Mouse (Mus musculus) splenic B cell, adult 2 months (primary cell): ENCODE data around the gene Tmtc2.

Source experiments
- DNase-seq: peaks from one replicate; pipeline ENCODE4 v3.0.0-alpha.2; 2011; ENCODE audit warnings: low read depth, low spot score
- H3K27me3 ChIP-seq: 2 replicates; pipeline ENCODE4 v1.6.1; 2012; ENCODE audit warnings: mild to moderate bottlenecking, low read length, moderate library complexity, mixed read lengths; ENCODE audit not compliant: control insufficient read depth, poor library complexity, insufficient read depth, severe bottlenecking
- H3K36me3 ChIP-seq: 2 replicates; pipeline ENCODE4 v1.6.1; 2012; ENCODE audit warnings: mild to moderate bottlenecking, low read length, moderate library complexity, mixed read lengths; ENCODE audit not compliant: control insufficient read depth, poor library complexity, insufficient read depth, severe bottlenecking

Tmtc2 gene

GRCm38 (mm10) chr10:105377711-105378110 is 196.5 kb downstream of the Tmtc2 start:
- no peak for DNase-seq
- H3K27me3 ChIP-seq: no peaks in the 10 kb centered on the region
- no peaks in the 10 kb centered on the region for H3K36me3 ChIP-seq

DNA sequence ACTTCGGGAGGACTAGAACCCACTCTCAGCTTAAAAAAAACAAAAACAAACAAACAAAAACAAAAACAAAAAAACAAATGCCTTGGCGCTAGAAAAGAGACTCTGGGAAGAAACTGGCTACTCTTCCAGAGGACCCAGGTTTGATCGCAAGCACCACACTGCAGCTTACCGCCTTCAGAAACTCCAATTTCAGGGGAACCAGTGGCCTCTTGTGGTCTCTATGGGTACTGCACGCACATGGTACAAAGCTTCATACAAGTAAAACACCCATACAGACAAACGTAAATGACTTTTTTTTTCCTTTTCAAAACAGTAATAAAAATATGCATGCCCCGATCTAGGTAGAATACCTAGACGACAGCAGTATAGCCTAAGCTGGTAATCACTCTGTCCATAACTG is 201.0 kb downstream of the Tmtc2 start:
- DNase-seq: no peak
- H3K36me3 ChIP-seq: no peaks in the 10 kb centered on the region

DNA sequence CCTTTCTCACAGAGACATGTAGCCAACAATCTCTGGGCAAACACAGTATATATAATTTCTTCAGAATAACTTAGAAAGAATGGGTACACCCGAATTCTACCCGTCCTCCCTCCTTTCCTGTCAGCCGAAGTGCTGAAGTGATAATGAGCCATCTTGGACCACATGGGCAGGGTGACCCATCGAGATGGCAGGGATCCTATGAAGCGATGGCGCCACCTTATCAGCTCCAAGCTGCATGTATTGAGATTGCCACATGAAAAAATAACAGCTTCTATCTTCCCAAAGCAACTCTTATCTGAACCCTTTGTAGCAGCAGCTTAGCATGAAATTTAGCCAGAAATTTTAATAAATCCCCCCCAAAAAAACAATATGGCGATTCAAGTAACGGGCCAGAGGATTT is 206.0 kb downstream of the Tmtc2 start:
- no peak for DNase-seq

More for the DNA sequence above, 201.0 kb downstream of the Tmtc2 start:
- H3K27me3 ChIP-seq: no peaks in the 10 kb centered on the region

DNA sequence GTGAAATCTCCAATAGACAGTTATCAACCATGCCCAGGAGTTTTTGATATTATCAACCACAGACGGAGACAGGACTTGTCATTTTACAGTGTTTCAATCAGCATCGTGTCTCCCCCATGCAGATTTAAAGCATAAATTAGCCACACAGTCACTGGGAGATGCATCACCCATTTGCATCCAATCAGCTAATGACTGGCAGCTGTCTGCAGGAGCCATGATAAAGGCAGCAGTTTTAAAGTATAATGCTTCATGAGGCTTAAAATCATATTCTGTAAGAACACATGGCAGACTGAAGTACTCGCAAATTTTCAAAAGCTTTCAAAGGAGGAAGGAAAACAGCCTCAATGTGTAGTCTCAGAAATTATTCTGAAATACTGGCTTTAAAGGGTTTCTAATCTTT is 209.8 kb downstream of the Tmtc2 start:
- Histone ChIP-seq H3K27me3 (no peaks in the 10 kb centered on the region), H3K36me3 (no peaks in the 10 kb centered on the region)
- no peak for DNase-seq

More for the DNA sequence above, 206.0 kb downstream of the Tmtc2 start:
- Histone ChIP-seq H3K36me3 (no peaks in the 10 kb centered on the region), H3K27me3 (no peaks in the 10 kb centered on the region)

DNA sequence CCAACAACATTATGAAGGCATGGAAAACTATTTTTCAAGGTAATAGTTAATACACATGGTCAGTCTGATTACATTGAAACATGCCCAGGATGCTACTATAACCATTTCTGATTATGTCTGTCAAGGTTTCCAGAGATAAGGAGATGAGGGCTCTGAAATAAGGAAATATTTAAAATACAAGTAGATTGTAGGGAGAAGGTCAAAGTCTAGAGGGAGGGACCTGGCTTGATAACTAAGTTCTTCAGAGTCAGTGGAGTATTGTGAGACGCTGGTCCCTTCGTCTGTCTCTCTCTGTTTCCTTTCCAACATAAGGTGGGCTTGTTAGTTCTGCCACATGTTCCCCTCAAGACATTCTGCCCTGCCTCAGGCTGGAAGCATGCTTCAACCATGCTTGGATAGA is 223.9 kb downstream of the Tmtc2 start:
- Histone ChIP-seq H3K36me3 (no peaks in the 10 kb centered on the region), H3K27me3 (no peaks in the 10 kb centered on the region)
- DNase-seq: no peak

- no peaks in the 10 kb centered on the region for H3K27me3 ChIP-seq
- no peak for DNase-seq
- H3K36me3 ChIP-seq: no peaks in the 10 kb centered on the region
These were observed 228.3 kb downstream of the Tmtc2 start for GRCm38 (mm10) chr10:105345920-105346319.

DNA sequence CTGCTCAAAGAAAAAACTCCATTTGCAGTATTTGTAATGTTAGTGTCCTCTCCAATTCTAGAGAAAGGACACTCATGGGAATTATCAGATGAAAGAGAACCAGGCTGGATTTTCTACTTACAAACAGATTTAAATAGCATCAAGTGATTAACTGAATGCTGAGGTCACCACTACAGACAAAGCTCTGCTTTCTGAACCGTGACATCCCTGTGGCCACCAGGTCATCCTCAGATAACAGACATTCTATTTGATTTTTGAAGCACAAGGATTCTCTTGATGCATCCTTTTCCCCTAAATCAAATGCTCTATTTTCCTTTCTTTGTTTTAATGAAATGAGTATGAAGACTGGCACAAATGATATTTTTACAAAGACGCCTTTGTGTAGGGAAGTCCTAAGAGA is 241.4 kb downstream of the Tmtc2 start:
- H3K27me3 ChIP-seq: no peaks in the 10 kb centered on the region
- DNase-seq: no peak
- H3K36me3 ChIP-seq: no peaks in the 10 kb centered on the region

DNA sequence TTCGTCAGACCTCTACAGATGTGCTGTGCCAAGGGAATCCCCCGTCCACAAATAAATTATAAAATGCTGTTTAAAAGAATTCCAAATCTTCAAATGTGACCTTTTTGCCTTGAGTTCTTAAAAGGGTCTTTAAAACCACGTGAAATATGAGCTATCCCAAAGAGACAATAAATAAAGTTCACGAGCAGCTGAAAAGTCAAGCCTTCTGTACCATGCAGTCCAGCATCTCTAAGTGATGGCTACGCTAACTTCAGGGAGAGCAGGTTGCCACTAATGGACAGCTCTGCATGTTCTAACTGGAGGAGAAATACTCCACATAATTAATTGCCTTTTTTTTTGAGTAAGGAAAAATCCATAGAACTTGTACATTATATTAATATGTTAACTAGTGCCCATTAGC is 243.9 kb downstream of the Tmtc2 start:
- H3K36me3 ChIP-seq: no peaks in the 10 kb centered on the region

DNA sequence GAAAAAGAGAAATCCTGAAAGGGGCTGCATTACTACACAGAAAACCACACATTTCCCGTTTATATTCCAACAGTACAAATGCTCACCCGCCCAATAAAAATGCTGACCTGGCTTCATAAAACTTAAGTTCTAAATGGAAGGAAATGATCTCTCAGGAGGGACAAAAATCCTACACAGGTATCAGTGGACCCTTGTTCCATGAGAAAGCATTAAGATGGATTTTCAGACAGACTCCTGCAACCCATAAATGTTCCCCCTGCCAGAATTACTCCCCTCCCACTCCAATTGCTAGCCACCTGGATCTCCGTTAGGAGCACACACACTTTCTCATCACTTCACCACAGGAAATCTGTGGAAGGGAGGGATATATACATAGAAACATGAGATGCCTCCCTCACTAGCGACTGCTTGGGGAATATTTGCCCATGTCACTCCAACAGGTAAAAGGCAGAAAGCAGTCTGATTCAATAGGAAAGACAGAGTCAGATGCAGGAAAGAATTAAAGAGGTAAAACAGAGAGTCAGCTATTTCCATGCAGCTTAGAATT is 250.5 kb downstream of the Tmtc2 start:
- no peak for DNase-seq
- Histone ChIP-seq H3K27me3 (no peaks in the 10 kb centered on the region), H3K36me3 (no peaks in the 10 kb centered on the region)

More for the DNA sequence above, 243.9 kb downstream of the Tmtc2 start:
- H3K27me3 ChIP-seq: no peaks in the 10 kb centered on the region
- DNase-seq: no peak

- no peaks in the 10 kb centered on the region for H3K27me3 ChIP-seq
- no peaks in the 10 kb centered on the region for H3K36me3 ChIP-seq
- DNase-seq: no peak
These were observed 254.8 kb downstream of the Tmtc2 start for GRCm38 (mm10) chr10:105319299-105320057.

- no peak for DNase-seq
- Histone ChIP-seq H3K36me3 (no peaks in the 10 kb centered on the region), H3K27me3 (no peaks in the 10 kb centered on the region)
These were observed 255.4 kb downstream of the Tmtc2 start for GRCm38 (mm10) chr10:105318869-105319268.

DNA sequence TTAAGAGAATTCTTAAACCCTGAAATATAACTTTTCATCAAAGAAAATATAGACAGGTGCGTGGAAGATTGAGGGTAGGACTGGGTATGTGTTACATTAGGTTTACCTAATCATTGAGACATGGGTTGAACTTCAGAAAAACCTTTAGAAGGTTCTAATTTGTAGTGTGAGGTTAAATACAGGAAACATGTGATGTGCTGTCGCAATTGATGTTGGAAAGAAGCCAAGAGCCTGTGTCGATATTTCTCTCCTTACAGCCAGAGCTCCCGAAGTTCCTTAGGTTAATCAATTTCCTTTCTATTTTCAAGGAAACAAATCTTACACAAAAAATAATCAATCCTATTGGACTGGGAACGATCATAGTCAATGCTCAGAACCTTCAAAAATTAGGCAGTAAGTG is 261.3 kb downstream of the Tmtc2 start:
- no peak for DNase-seq
- Histone ChIP-seq H3K36me3 (no peaks in the 10 kb centered on the region), H3K27me3 (no peaks in the 10 kb centered on the region)

- no peaks in the 10 kb centered on the region for H3K27me3 ChIP-seq
- H3K36me3 ChIP-seq: no peaks in the 10 kb centered on the region
- DNase-seq: no peak
These were observed 276.7 kb downstream of the Tmtc2 start for GRCm38 (mm10) chr10:105297560-105297959.

DNA sequence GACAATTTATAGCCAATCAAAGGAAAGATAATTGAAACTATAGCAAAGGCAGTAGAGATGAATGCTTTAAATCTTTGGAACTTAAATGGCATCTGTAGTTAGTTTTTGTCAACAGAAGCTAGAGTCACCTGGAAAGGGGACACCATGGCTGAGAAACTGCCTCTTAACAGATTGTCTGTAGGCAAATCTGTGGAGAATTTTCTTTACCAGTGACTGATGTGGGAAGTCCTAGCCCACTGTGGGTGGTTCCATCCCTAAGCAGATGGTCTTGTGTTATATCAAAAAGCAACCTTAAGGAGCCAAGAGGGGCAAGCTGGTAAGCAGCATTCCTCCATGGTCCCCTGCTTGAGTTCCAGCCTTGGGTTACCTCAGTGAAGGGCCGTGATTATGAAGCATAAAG is 281.3 kb downstream of the Tmtc2 start:
- DNase-seq: no peak
- Histone ChIP-seq H3K36me3 (no peaks in the 10 kb centered on the region), H3K27me3 (no peaks in the 10 kb centered on the region)

- Histone ChIP-seq H3K36me3 (no peaks in the 10 kb centered on the region), H3K27me3 (no peaks in the 10 kb centered on the region)
- DNase-seq: no peak
These were observed 285.8 kb downstream of the Tmtc2 start for GRCm38 (mm10) chr10:105288472-105288871.

- Histone ChIP-seq H3K27me3 (no peaks in the 10 kb centered on the region), H3K36me3 (no peaks in the 10 kb centered on the region)
- DNase-seq: no peak
These were observed 286.7 kb downstream of the Tmtc2 start for GRCm38 (mm10) chr10:105287575-105287974.
